Mouse (Mus musculus) ES-E14 (cell line): ENCODE results near the gene Rsph1. TPM values are rescaled to one million over a fixed set of nuclear protein-coding genes. Genes with fewer than 3 reads are reported as not detected.

Experiments used
- DNase-seq: peaks from one replicate; pipeline ENCODE4 v3.0.0-alpha.2; 2013; ENCODE audit warnings: low read depth, low spot score
- H3K27ac ChIP-seq: 2 replicates; pipeline ENCODE4 v1.5.1; 2012; ENCODE audit warnings: low read depth, mild to moderate bottlenecking, low read length, moderate library complexity, mixed read lengths; ENCODE audit not compliant: poor library complexity, insufficient read depth, severe bottlenecking
- H3K36me3 ChIP-seq: 2 replicates; pipeline ENCODE4 v1.6.1; 2012; ENCODE audit warnings: mild to moderate bottlenecking, low read length, moderate library complexity, mixed read lengths; ENCODE audit not compliant: control insufficient read depth, poor library complexity, insufficient read depth, severe bottlenecking
- H3K4me1 ChIP-seq, 2 experiments: fragments of 150-350 bp in 1 of 2; sonication (generic) in 1 of 2; 2 replicates each; pipeline ENCODE4 v1.6.1; 2012; ENCODE audit warnings: low read length in 2 of 2, mild to moderate bottlenecking in 1 of 2, mixed read lengths in 1 of 2; ENCODE audit not compliant: control insufficient read depth in 2 of 2, insufficient read depth in 2 of 2, poor library complexity in 1 of 2
- H3K4me3 ChIP-seq, 2 experiments: fragments of 150-350 bp in 1 of 2; sonication (generic) in 1 of 2; 2 replicates each; pipeline ENCODE4 v1.5.1; 2012; ENCODE audit warnings: low read length in 2 of 2, low read depth in 1 of 2, mild to moderate bottlenecking in 1 of 2, mixed read lengths in 1 of 2; ENCODE audit not compliant: insufficient read depth in 1 of 2, poor library complexity in 1 of 2, severe bottlenecking in 1 of 2
- H3K9ac ChIP-seq: 2 replicates; pipeline ENCODE4 v1.6.1; 2012; ENCODE audit warnings: low read depth, mild to moderate bottlenecking, low read length, mixed read lengths; ENCODE audit not compliant: poor library complexity, insufficient read depth, severe bottlenecking
- H3K9me3 ChIP-seq: fragments of 150-350 bp; sonication (generic); 2 replicates; pipeline ENCODE4 v1.6.1; 2012; ENCODE audit warnings: low read depth, mild to moderate bottlenecking, low read length; ENCODE audit not compliant: control insufficient read depth, insufficient read depth
- CHD2 ChIP-seq: IDR thresholded peaks from 2 replicates; pipeline ENCODE4 v1.6.1; 2014; ENCODE audit warnings: mild to moderate bottlenecking, low read depth, low read length, inconsistent platforms
- HCFC1 ChIP-seq: IDR thresholded peaks from 2 replicates; pipeline ENCODE4 v1.6.1; 2012; ENCODE audit warnings: low read length, inconsistent platforms, borderline replicate concordance; ENCODE audit not compliant: insufficient read depth
- MAFK ChIP-seq: IDR thresholded peaks from 2 replicates; pipeline ENCODE4 v1.6.1; 2014; ENCODE audit warnings: mild to moderate bottlenecking, low read depth, low read length, inconsistent platforms; ENCODE audit not compliant: insufficient read depth
- ZC3H11A ChIP-seq: IDR thresholded peaks from 2 replicates; pipeline ENCODE4 v1.6.1; 2012; ENCODE audit warnings: low read depth, mild to moderate bottlenecking, inconsistent platforms, low read length, borderline replicate concordance
- ZNF384 ChIP-seq: IDR thresholded peaks from 2 replicates; pipeline ENCODE4 v1.6.1; 2012; ENCODE audit warnings: low read depth, low read length, inconsistent platforms
- in situ Hi-C, 2 experiments: fragments of 600-800 bp; cut with MboI; formaldehyde crosslinking; loops; one replicate each; pipeline ENCODE4 v1.15.1; 2025; ENCODE audit warnings: low sequenced_read_pairs in 2 of 2, inconsistent platforms in 1 of 2; ENCODE audit not compliant: unreplicated experiment in 2 of 2
- total RNA-seq: library from RNA; depleted of rRNA; stranded (reverse); fragments of 300-350 nt; gene quantifications from 2 replicates; pipeline ENCODE4 v1.2.3, GENCODE M21; 2012

Gene Rsph1
- total RNA-seq, 1 experiment = 1.9 TPM

DNA sequence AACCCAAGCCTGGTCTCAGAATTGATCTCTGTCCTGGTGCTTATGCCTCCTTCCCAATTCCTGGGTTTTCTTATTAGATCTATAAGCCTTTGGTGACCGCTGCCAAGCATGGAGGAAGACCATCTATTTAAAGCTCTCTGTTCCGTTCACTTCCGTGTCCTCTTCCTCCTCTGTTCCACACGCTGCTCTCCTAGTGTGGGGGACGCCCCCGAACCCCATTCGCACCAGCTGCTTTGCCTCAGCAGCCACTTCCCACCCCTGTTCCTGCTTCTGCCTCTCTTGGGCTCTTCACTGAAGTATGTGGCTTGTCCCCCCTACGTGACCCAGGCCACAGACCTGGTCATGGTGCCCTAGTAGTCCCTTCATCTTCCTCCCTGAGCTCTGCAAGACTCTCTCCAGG, 47.0 kb upstream of the Rsph1 start:
- in situ Hi-C loops = no loop called here
- Histone ChIP-seq H3K27ac (no peak overlapping the region; the same call in 1 of the 2 replicates), H3K9ac (peak overlapping the region; percentile 66; the same call in 1 of the 2 replicates)

GRCm38 (mm10) chr17:31323379-31323778, 46.2 kb upstream of the Rsph1 start:
- no peaks in the 10 kb centered on the region; the same call in 1 of the 2 replicates for H3K36me3 ChIP-seq
- H3K9ac ChIP-seq = peak overlapping the region; percentile 66; the same call in 1 of the 2 replicates
- peak overlapping the region in 1 of 2 experiments; percentile 46; a peak in 2 of 4 replicates for H3K4me3 ChIP-seq
- DNase-seq = no peak
- in situ Hi-C loops = no loop called here
- H3K27ac ChIP-seq = peak overlapping the region; percentile 46; the same call in 1 of the 2 replicates
- no peak for TF ChIP-seq ZC3H11A
- no peak for TF ChIP-seq ZNF384
- no peak for TF ChIP-seq CHD2
- TF ChIP-seq MAFK = no peak
- TF ChIP-seq HCFC1 = no peak
- H3K9me3 ChIP-seq = no peaks in the 10 kb centered on the region
- peaks cover 0 to 34% of the 10 kb centered on the region in 2 experiments; a peak in 2 of 4 replicates for H3K4me1 ChIP-seq

More for the DNA sequence above, 47.0 kb upstream of the Rsph1 start:
- Histone ChIP-seq H3K36me3 (no peaks in the 10 kb centered on the region; the same call in 1 of the 2 replicates), H3K9me3 (no peaks in the 10 kb centered on the region), H3K4me3 (peak overlapping the region in 1 of 2 experiments; percentile 6; a peak in 1 of 4 replicates), H3K4me1 (peaks cover 0 to 34% of the 10 kb centered on the region in 2 experiments; a peak in 2 of 4 replicates)
- TF ChIP-seq MAFK = no peak
- TF ChIP-seq ZNF384 = no peak
- no peak for TF ChIP-seq CHD2
- TF ChIP-seq ZC3H11A = no peak
- no peak for TF ChIP-seq HCFC1
- no peak for DNase-seq

- Histone ChIP-seq H3K4me1 (peaks cover 0 to 39% of the 10 kb centered on the region in 2 experiments; a peak in 2 of 4 replicates), H3K4me3 (peak overlapping the region in 1 of 2 experiments; percentile 31; a peak in 1 of 4 replicates), H3K9ac (peak overlapping the region; percentile 27; the same call in 1 of the 2 replicates), H3K27ac (no peak overlapping the region; the same call in 1 of the 2 replicates), H3K9me3 (no peaks in the 10 kb centered on the region), H3K36me3 (no peaks in the 10 kb centered on the region; the same call in 1 of the 2 replicates)
- in situ Hi-C loops = no loop called here
- no peak for TF ChIP-seq CHD2
- TF ChIP-seq ZNF384 = no peak
- no peak for TF ChIP-seq HCFC1
- no peak for TF ChIP-seq ZC3H11A
- no peak for TF ChIP-seq MAFK
- DNase-seq = no peak
Observed at GRCm38 (mm10) chr17:31322446-31322845, 45.3 kb upstream of the Rsph1 start.

- H3K9me3 ChIP-seq = no peaks in the 10 kb centered on the region
- H3K27ac ChIP-seq = no peak overlapping the region
- TF ChIP-seq HCFC1 = no peak
- no peak for TF ChIP-seq MAFK
- TF ChIP-seq CHD2 = no peak
- no peak for TF ChIP-seq ZC3H11A
- TF ChIP-seq ZNF384 = no peak
- in situ Hi-C loops = no loop called here
- peaks cover 0 to 36% of the 10 kb centered on the region in 2 experiments; a peak in 2 of 4 replicates for H3K4me1 ChIP-seq
- peaks cover 3% of the 10 kb centered on the region; the same call in 1 of the 2 replicates for H3K36me3 ChIP-seq
- H3K4me3 ChIP-seq = no peak overlapping the region
- no peak for DNase-seq
- peak overlapping the region; percentile 27; the same call in 1 of the 2 replicates for H3K9ac ChIP-seq
Observed at GRCm38 (mm10) chr17:31321425-31321824, 44.2 kb upstream of the Rsph1 start.
